Mouse (Mus musculus) hindbrain, embryonic 14.5 days (tissue): ENCODE measurements around the gene Tarm1. TPM values are rescaled to one million over a fixed set of nuclear protein-coding genes. Genes with fewer than 3 reads are reported as not detected.

Experiments
- ATAC-seq: fragments of 200-750 bp; cut with Nextera tagmentation; 2 replicates; pipeline ENCODE4 v1.8.0; 2017; ENCODE audit warnings: moderate number of reproducible peaks, mild to moderate bottlenecking, moderate TSS enrichment, moderate library complexity; ENCODE audit not compliant: low FRiP score
- DNase-seq: peaks from one replicate; pipeline ENCODE4 v3.0.0-alpha.2; 2015; ENCODE audit warnings: low spot score
- H3K27ac ChIP-seq: fragments of 300-500 bp; sonication (generic); 2 replicates; pipeline ENCODE4 v1.5.1; 2014; ENCODE audit warnings: mild to moderate bottlenecking, moderate library complexity
- H3K27me3 ChIP-seq: fragments of 300-500 bp; sonication (generic); 2 replicates; pipeline ENCODE4 v1.6.1; 2014; ENCODE audit warnings: mild to moderate bottlenecking, low read length, mixed read lengths; ENCODE audit not compliant: control insufficient read depth, insufficient read depth
- H3K36me3 ChIP-seq: fragments of 300-500 bp; sonication (generic); replicated peaks from 2 replicates; pipeline ENCODE4 v1.6.1; 2014; ENCODE audit not compliant: control insufficient read depth, insufficient read depth
- H3K4me1 ChIP-seq: fragments of 300-500 bp; sonication (generic); replicated peaks from 2 replicates; pipeline ENCODE4 v1.6.1; 2014; ENCODE audit warnings: antibody characterized with exemption, low read length, mixed read lengths; ENCODE audit not compliant: control insufficient read depth, insufficient read depth
- H3K4me2 ChIP-seq: fragments of 300-500 bp; sonication (generic); replicated peaks from 2 replicates; pipeline ENCODE4 v1.6.1; 2014; ENCODE audit warnings: mild to moderate bottlenecking, moderate library complexity
- H3K4me3 ChIP-seq: fragments of 300-500 bp; sonication (generic); replicated peaks from 2 replicates; pipeline ENCODE4 v1.5.1; 2014; ENCODE audit warnings: mild to moderate bottlenecking, low read length
- H3K9ac ChIP-seq: fragments of 300-500 bp; sonication (generic); 2 replicates; pipeline ENCODE4 v1.6.1; 2014
- H3K9me3 ChIP-seq: fragments of 300-500 bp; sonication (generic); 2 replicates; pipeline ENCODE4 v1.6.1; 2016; ENCODE audit warnings: low read length; ENCODE audit not compliant: control insufficient read depth
- WGBS: fragments of 180-500 bp; shearing (Covaris S2); extraction: QIAGEN DNeasy Blood & Tissue Kit; methylation state at CpG from one replicate; pipeline ENCODE4 v1.1.7; 2014; 5-methylcytosine and 5-hydroxymethylcytosine counted together
- polyA plus RNA-seq: library from polyadenylated mRNA; unstranded; fragments of >200 nt; fragmentation: Nextera tagmentation; extraction: Ambion mirVana; gene quantifications from 2 replicates; pipeline ENCODE4 v1.2.1, GENCODE M21; 2014

Gene Tarm1
- not detected in 2 replicates for polyA plus RNA-seq

GRCm38 (mm10) chr7:3502439-3502838 is at the start of gene Tarm1:
Gene Tarm1 (minus strand): TSS chr7:3502624.
- no peak within 1 kb of the TSS for H3K4me2 ChIP-seq
- no peak within 1 kb of the TSS for H3K27ac ChIP-seq
- no peak within 1 kb of the TSS for H3K4me3 ChIP-seq
- H3K36me3 ChIP-seq = no peaks in the 10 kb centered on the region
- no peak for ATAC-seq
- H3K27me3 ChIP-seq = no peaks in the 10 kb centered on the region
- 93% methylated on average over 6 of the region's 6 CpGs for WGBS
- 0 out of 2 replicates have a peak, but pooled peaks cover 10% of the 10 kb centered on the region for H3K9me3 ChIP-seq
- DNase-seq = no peak
- no peak within 1 kb of the TSS for H3K9ac ChIP-seq
- H3K4me1 ChIP-seq = no peaks in the 10 kb centered on the region

- no peak for DNase-seq
- H3K4me3 ChIP-seq = no peak overlapping the region
- H3K9ac ChIP-seq = no peak overlapping the region
- H3K9me3 ChIP-seq = 0 out of 2 replicates have a peak, but pooled peaks cover 10% of the 10 kb centered on the region
- H3K27ac ChIP-seq = no peak overlapping the region
- H3K36me3 ChIP-seq = no peaks in the 10 kb centered on the region
- H3K4me2 ChIP-seq = no peak overlapping the region
- WGBS = 82% methylated on average over 3 of the region's 3 CpGs
- no peak for ATAC-seq
- no peaks in the 10 kb centered on the region for H3K4me1 ChIP-seq
- H3K27me3 ChIP-seq = no peaks in the 10 kb centered on the region
Measured at GRCm38 (mm10) chr7:3505913-3506312, 3.5 kb upstream of the Tarm1 start.

- Histone ChIP-seq H3K9me3 (0 out of 2 replicates have a peak, but pooled peaks cover 10% of the 10 kb centered on the region), H3K27ac (no peak overlapping the region), H3K27me3 (no peaks in the 10 kb centered on the region), H3K9ac (no peak overlapping the region), H3K4me1 (no peaks in the 10 kb centered on the region), H3K36me3 (no peaks in the 10 kb centered on the region), H3K4me2 (no peak overlapping the region), H3K4me3 (no peak overlapping the region)
- DNase-seq (no peak), ATAC-seq (no peak)
- WGBS = 94% methylated on average over 1 of the region's 1 CpGs
Measured at GRCm38 (mm10) chr7:3500406-3500805, 2.0 kb downstream of the Tarm1 start.

GRCm38 (mm10) chr7:3481948-3482608 is 20.3 kb downstream of the Tarm1 start:
- no peak overlapping the region for H3K4me3 ChIP-seq
- H3K27me3 ChIP-seq = no peaks in the 10 kb centered on the region
- no peak overlapping the region for H3K27ac ChIP-seq
- H3K9ac ChIP-seq = no peak overlapping the region
- H3K4me1 ChIP-seq = no peaks in the 10 kb centered on the region
- WGBS = 93% methylated on average over 6 of the region's 6 CpGs
- H3K9me3 ChIP-seq = 0 out of 2 replicates have a peak, but pooled peaks cover 5% of the 10 kb centered on the region
- DNase-seq = no peak
- H3K36me3 ChIP-seq = no peaks in the 10 kb centered on the region
- no peak for ATAC-seq
- H3K4me2 ChIP-seq = no peak overlapping the region

GRCm38 (mm10) chr7:3476728-3477127 is 25.7 kb downstream of the Tarm1 start:
- no peak for ATAC-seq

GRCm38 (mm10) chr7:3474291-3475080 is 27.9 kb downstream of the Tarm1 start:
- H3K27ac ChIP-seq = no peak overlapping the region
- H3K4me2 ChIP-seq = peak overlapping the region; percentile 35
- H3K4me3 ChIP-seq = no peak overlapping the region
- DNase-seq = no peak
- no peaks in the 10 kb centered on the region for H3K4me1 ChIP-seq
- 9% methylated on average over 19 of the region's 19 CpGs for WGBS
- H3K36me3 ChIP-seq = no peaks in the 10 kb centered on the region
- no peak for ATAC-seq
- H3K9ac ChIP-seq = no peak overlapping the region
- H3K9me3 ChIP-seq = no peaks in the 10 kb centered on the region
- H3K27me3 ChIP-seq = no peaks in the 10 kb centered on the region

More at GRCm38 (mm10) chr7:3476728-3477127, 25.7 kb downstream of the Tarm1 start:
- H3K4me3 ChIP-seq = no peak overlapping the region
- H3K27ac ChIP-seq = no peak overlapping the region
- H3K36me3 ChIP-seq = no peaks in the 10 kb centered on the region
- no peak overlapping the region for H3K4me2 ChIP-seq
- DNase-seq = no peak
- no peaks in the 10 kb centered on the region for H3K4me1 ChIP-seq
- H3K9me3 ChIP-seq = no peaks in the 10 kb centered on the region
- H3K27me3 ChIP-seq = no peaks in the 10 kb centered on the region
- WGBS = 72% methylated on average over 5 of the region's 5 CpGs
- no peak overlapping the region for H3K9ac ChIP-seq

- H3K27me3 ChIP-seq = no peaks in the 10 kb centered on the region
- no peak overlapping the region for H3K4me2 ChIP-seq
- 77% methylated on average over 3 of the region's 3 CpGs for WGBS
- ATAC-seq = no peak
- H3K27ac ChIP-seq = no peak overlapping the region
- H3K36me3 ChIP-seq = no peaks in the 10 kb centered on the region
- H3K4me3 ChIP-seq = no peak overlapping the region
- H3K9ac ChIP-seq = no peak overlapping the region
- no peaks in the 10 kb centered on the region for H3K4me1 ChIP-seq
- H3K9me3 ChIP-seq = no peaks in the 10 kb centered on the region
- no peak for DNase-seq
Measured at GRCm38 (mm10) chr7:3472774-3473173, 29.6 kb downstream of the Tarm1 start.

GRCm38 (mm10) chr7:3468614-3469013 is 33.8 kb downstream of the Tarm1 start:
- no peak overlapping the region for H3K4me3 ChIP-seq
- no peak for ATAC-seq
- H3K4me1 ChIP-seq = no peaks in the 10 kb centered on the region
- H3K4me2 ChIP-seq = no peak overlapping the region
- 66% methylated on average over 2 of the region's 2 CpGs for WGBS
- no peak overlapping the region for H3K27ac ChIP-seq
- no peak for DNase-seq
- no peak overlapping the region for H3K9ac ChIP-seq
- no peaks in the 10 kb centered on the region for H3K27me3 ChIP-seq
- H3K9me3 ChIP-seq = no peaks in the 10 kb centered on the region
- no peaks in the 10 kb centered on the region for H3K36me3 ChIP-seq

GRCm38 (mm10) chr7:3463306-3463705 is 39.1 kb downstream of the Tarm1 start:
- H3K4me2 ChIP-seq = no peak overlapping the region
- no peaks in the 10 kb centered on the region for H3K4me1 ChIP-seq
- DNase-seq (no peak), ATAC-seq (no peak)
- H3K9ac ChIP-seq = no peak overlapping the region
- no peaks in the 10 kb centered on the region for H3K9me3 ChIP-seq
- WGBS = 88% methylated on average over 4 of the region's 4 CpGs
- H3K4me3 ChIP-seq = no peak overlapping the region
- no peaks in the 10 kb centered on the region for H3K36me3 ChIP-seq
- no peaks in the 10 kb centered on the region for H3K27me3 ChIP-seq
- no peak overlapping the region for H3K27ac ChIP-seq
